Mouse (Mus musculus): Measurements from ENCODE around the gene Slc3a1. TPM values are rescaled to one million over a fixed set of nuclear protein-coding genes. Genes with fewer than 3 reads are reported as not detected.

Slc3a1 gene
- polyA plus RNA-seq, 1 experiment from 2014 or later, result 0.15 TPM

DNA sequence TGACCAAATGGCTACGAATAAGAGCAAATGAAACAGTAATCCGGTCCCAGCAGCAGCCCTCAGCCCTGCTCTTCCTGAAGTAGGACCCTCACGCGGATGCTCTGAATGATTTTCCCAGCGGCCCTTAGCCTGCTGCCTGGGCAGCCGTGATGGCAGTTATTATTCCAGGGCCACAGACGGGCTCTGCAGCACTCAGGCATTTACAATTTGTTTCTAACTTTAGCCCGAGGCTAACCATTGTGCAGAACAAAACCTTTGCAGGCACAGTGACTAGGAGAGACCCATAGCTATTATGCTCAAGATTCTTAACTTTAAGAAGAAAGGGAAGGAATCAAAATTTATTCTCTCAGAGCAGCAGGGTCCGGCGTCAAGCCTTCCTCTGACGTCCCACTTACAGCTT lies 44.2 kb downstream of the Slc3a1 start:
- Histone ChIP-seq H3K9me3 (ENCODE audit: control insufficient read depth, low read length) (no peaks in the 10 kb centered on the region), H3K27ac (replicated peaks in 1 of 2; ENCODE audit: control insufficient read depth in 1 of 2, insufficient read depth in 1 of 2, low read depth in 2 of 2, low read length in 2 of 2) (no peak overlapping the region), H3K36me3 (ENCODE audit: control insufficient read depth, insufficient read depth, low read length) (peaks cover 78% of the 10 kb centered on the region), H3K4me2 (ENCODE audit: low read length) (no peak overlapping the region), H3K27me3 (ENCODE audit: control insufficient read depth, insufficient read depth, low read length) (no peaks in the 10 kb centered on the region), H3K4me1 (ENCODE audit: control insufficient read depth in 2 of 2, insufficient read depth in 2 of 2, low read length in 2 of 2) (peaks cover 2 to 16% of the 10 kb centered on the region in 2 experiments; a peak in 3 of 4 replicates), H3K4me3 (ENCODE audit: control insufficient read depth in 1 of 2, insufficient read depth in 1 of 2, low read depth in 1 of 2, low read length in 2 of 2) (no peak overlapping the region), H3K9ac (ENCODE audit: low read length) (no peak overlapping the region)
- 50% methylated on average over 11 of the region's 11 CpGs for WGBS
- ATAC-seq (ENCODE audit: insufficient number of reproducible peaks, insufficient read depth, low FRiP score, low read depth), result no peak

GRCm38 (mm10) chr17:85073214-85073613 lies 45.0 kb downstream of the Slc3a1 start:
- peaks cover 80% of the 10 kb centered on the region for H3K36me3 ChIP-seq (ENCODE audit: control insufficient read depth, insufficient read depth, low read length)
- WGBS, result 38% methylated on average over 7 of the region's 7 CpGs

DNA sequence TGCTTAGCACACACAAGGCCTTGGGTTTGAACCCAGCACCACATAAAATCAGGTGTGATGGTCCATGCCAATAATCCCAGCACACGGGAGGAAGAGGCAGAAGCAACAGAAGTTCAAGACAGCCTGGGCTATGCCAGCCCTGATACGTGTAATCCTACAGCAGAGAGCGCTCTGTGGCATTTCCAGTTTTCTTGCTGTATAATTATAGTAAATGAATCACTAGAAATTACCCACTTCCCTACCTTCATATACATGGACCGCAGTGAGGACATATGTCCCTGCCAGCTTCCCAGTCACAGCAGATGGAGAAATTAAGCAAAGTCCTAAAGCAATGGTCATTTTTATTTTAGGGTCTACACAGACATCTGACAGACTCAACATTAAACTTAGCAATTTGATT lies 45.9 kb downstream of the Slc3a1 start:
- peaks cover 2 to 16% of the 10 kb centered on the region in 2 experiments; a peak in 3 of 4 replicates for H3K4me1 ChIP-seq (ENCODE audit: control insufficient read depth in 2 of 2, insufficient read depth in 2 of 2, low read length in 2 of 2)
- no peak overlapping the region for H3K4me2 ChIP-seq (ENCODE audit: low read length)
- H3K27ac ChIP-seq (replicated peaks in 1 of 2; ENCODE audit: control insufficient read depth in 1 of 2, insufficient read depth in 1 of 2, low read depth in 2 of 2, low read length in 2 of 2), result no peak overlapping the region
- WGBS, result 92% methylated on average over 4 of the region's 4 CpGs
- no peak for ATAC-seq (ENCODE audit: insufficient number of reproducible peaks, insufficient read depth, low FRiP score, low read depth)
- H3K27me3 ChIP-seq (ENCODE audit: control insufficient read depth, insufficient read depth, low read length), result no peaks in the 10 kb centered on the region
- H3K4me3 ChIP-seq (ENCODE audit: control insufficient read depth in 1 of 2, insufficient read depth in 1 of 2, low read depth in 1 of 2, low read length in 2 of 2), result no peak overlapping the region
- H3K9me3 ChIP-seq (ENCODE audit: control insufficient read depth, low read length), result no peaks in the 10 kb centered on the region
- H3K9ac ChIP-seq (ENCODE audit: low read length), result no peak overlapping the region
- peaks cover 79% of the 10 kb centered on the region for H3K36me3 ChIP-seq (ENCODE audit: control insufficient read depth, insufficient read depth, low read length)

More at GRCm38 (mm10) chr17:85073214-85073613, 45.0 kb downstream of the Slc3a1 start:
- Histone ChIP-seq H3K4me1 (ENCODE audit: control insufficient read depth in 2 of 2, insufficient read depth in 2 of 2, low read length in 2 of 2) (peaks cover 2 to 16% of the 10 kb centered on the region in 2 experiments; a peak in 3 of 4 replicates), H3K27me3 (ENCODE audit: control insufficient read depth, insufficient read depth, low read length) (no peaks in the 10 kb centered on the region), H3K9me3 (ENCODE audit: control insufficient read depth, low read length) (no peaks in the 10 kb centered on the region), H3K27ac (replicated peaks in 1 of 2; ENCODE audit: control insufficient read depth in 1 of 2, insufficient read depth in 1 of 2, low read depth in 2 of 2, low read length in 2 of 2) (no peak overlapping the region), H3K9ac (ENCODE audit: low read length) (no peak overlapping the region), H3K4me2 (ENCODE audit: low read length) (no peak overlapping the region), H3K4me3 (ENCODE audit: control insufficient read depth in 1 of 2, insufficient read depth in 1 of 2, low read depth in 1 of 2, low read length in 2 of 2) (no peak overlapping the region)
- no peak for ATAC-seq (ENCODE audit: insufficient number of reproducible peaks, insufficient read depth, low FRiP score, low read depth)

- WGBS, result 93% methylated on average over 3 of the region's 3 CpGs
- Histone ChIP-seq H3K27ac (replicated peaks in 1 of 2; ENCODE audit: control insufficient read depth in 1 of 2, insufficient read depth in 1 of 2, low read depth in 2 of 2, low read length in 2 of 2) (no peak overlapping the region), H3K4me1 (ENCODE audit: control insufficient read depth in 2 of 2, insufficient read depth in 2 of 2, low read length in 2 of 2) (no peaks in the 10 kb centered on the region), H3K4me2 (ENCODE audit: low read length) (no peak overlapping the region), H3K27me3 (ENCODE audit: control insufficient read depth, insufficient read depth, low read length) (no peaks in the 10 kb centered on the region), H3K9ac (ENCODE audit: low read length) (no peak overlapping the region), H3K36me3 (ENCODE audit: control insufficient read depth, insufficient read depth, low read length) (peaks cover 79% of the 10 kb centered on the region), H3K9me3 (ENCODE audit: control insufficient read depth, low read length) (no peaks in the 10 kb centered on the region), H3K4me3 (ENCODE audit: control insufficient read depth in 1 of 2, insufficient read depth in 1 of 2, low read depth in 1 of 2, low read length in 2 of 2) (no peak overlapping the region)
- ATAC-seq (ENCODE audit: insufficient number of reproducible peaks, insufficient read depth, low FRiP score, low read depth), result no peak
Measured at GRCm38 (mm10) chr17:85079276-85079675, 51.1 kb downstream of the Slc3a1 start.

GRCm38 (mm10) chr17:85080781-85081180 lies 52.6 kb downstream of the Slc3a1 start:
- Histone ChIP-seq H3K9me3 (ENCODE audit: control insufficient read depth, low read length) (no peaks in the 10 kb centered on the region), H3K4me2 (ENCODE audit: low read length) (no peak overlapping the region), H3K4me3 (ENCODE audit: control insufficient read depth in 1 of 2, insufficient read depth in 1 of 2, low read depth in 1 of 2, low read length in 2 of 2) (no peak overlapping the region), H3K27me3 (ENCODE audit: control insufficient read depth, insufficient read depth, low read length) (no peaks in the 10 kb centered on the region), H3K27ac (replicated peaks in 1 of 2; ENCODE audit: control insufficient read depth in 1 of 2, insufficient read depth in 1 of 2, low read depth in 2 of 2, low read length in 2 of 2) (no peak overlapping the region), H3K36me3 (ENCODE audit: control insufficient read depth, insufficient read depth, low read length) (peaks cover 64% of the 10 kb centered on the region), H3K9ac (ENCODE audit: low read length) (no peak overlapping the region), H3K4me1 (ENCODE audit: control insufficient read depth in 2 of 2, insufficient read depth in 2 of 2, low read length in 2 of 2) (peaks cover 0 to 6% of the 10 kb centered on the region in 2 experiments; a peak in 3 of 4 replicates)
- 89% methylated on average over 11 of the region's 11 CpGs for WGBS
- ATAC-seq (ENCODE audit: insufficient number of reproducible peaks, insufficient read depth, low FRiP score, low read depth), result no peak

- no peaks in the 10 kb centered on the region for H3K27me3 ChIP-seq (ENCODE audit: control insufficient read depth, insufficient read depth, low read length)
- no peak overlapping the region for H3K4me3 ChIP-seq (ENCODE audit: control insufficient read depth in 1 of 2, insufficient read depth in 1 of 2, low read depth in 1 of 2, low read length in 2 of 2)
- H3K4me2 ChIP-seq (ENCODE audit: low read length), result no peak overlapping the region
- H3K4me1 ChIP-seq (ENCODE audit: control insufficient read depth in 2 of 2, insufficient read depth in 2 of 2, low read length in 2 of 2), result peaks cover 7 to 29% of the 10 kb centered on the region in 2 experiments
- H3K9ac ChIP-seq (ENCODE audit: low read length), result no peak overlapping the region
- H3K9me3 ChIP-seq (ENCODE audit: control insufficient read depth, low read length), result no peaks in the 10 kb centered on the region
- H3K36me3 ChIP-seq (ENCODE audit: control insufficient read depth, insufficient read depth, low read length), result peaks cover 23% of the 10 kb centered on the region
- ATAC-seq (ENCODE audit: insufficient number of reproducible peaks, insufficient read depth, low FRiP score, low read depth), result no peak
- no peak overlapping the region for H3K27ac ChIP-seq (replicated peaks in 1 of 2; ENCODE audit: control insufficient read depth in 1 of 2, insufficient read depth in 1 of 2, low read depth in 2 of 2, low read length in 2 of 2)
- 57% methylated on average over 2 of the region's 2 CpGs for WGBS
Measured at GRCm38 (mm10) chr17:85085335-85085734, 57.2 kb downstream of the Slc3a1 start.

DNA sequence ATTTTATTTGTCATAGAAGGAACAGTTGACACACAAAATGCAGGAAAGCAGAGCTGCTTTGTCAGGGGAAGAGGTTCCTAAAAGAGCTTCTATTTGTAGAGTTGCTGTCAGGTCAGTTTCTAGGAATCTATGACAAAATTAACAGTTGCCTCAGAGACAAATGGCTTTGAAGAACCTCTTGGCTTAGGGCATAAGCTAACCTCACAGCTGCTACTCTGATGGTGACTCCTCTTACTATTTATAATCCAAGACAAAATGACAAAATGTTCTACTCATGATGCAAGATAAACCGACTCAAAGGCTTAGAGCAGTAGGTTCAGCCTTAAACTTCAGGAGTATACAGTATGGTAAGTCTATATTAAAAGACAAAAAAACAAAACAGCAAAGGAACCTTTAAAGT lies 58.3 kb downstream of the Slc3a1 start:
- Histone ChIP-seq H3K27ac (replicated peaks in 1 of 2; ENCODE audit: control insufficient read depth in 1 of 2, insufficient read depth in 1 of 2, low read depth in 2 of 2, low read length in 2 of 2) (peak overlapping the region in 1 of 2 experiments; percentile 47; a peak in 2 of 4 replicates), H3K36me3 (ENCODE audit: control insufficient read depth, insufficient read depth, low read length) (peaks cover 11% of the 10 kb centered on the region; the same call in 1 of the 2 replicates), H3K4me3 (ENCODE audit: control insufficient read depth in 1 of 2, insufficient read depth in 1 of 2, low read depth in 1 of 2, low read length in 2 of 2) (no peak overlapping the region), H3K9me3 (ENCODE audit: control insufficient read depth, low read length) (no peaks in the 10 kb centered on the region), H3K4me1 (ENCODE audit: control insufficient read depth in 2 of 2, insufficient read depth in 2 of 2, low read length in 2 of 2) (peaks cover 7 to 33% of the 10 kb centered on the region in 2 experiments), H3K4me2 (ENCODE audit: low read length) (no peak overlapping the region), H3K9ac (ENCODE audit: low read length) (no peak overlapping the region), H3K27me3 (ENCODE audit: control insufficient read depth, insufficient read depth, low read length) (no peaks in the 10 kb centered on the region)
- ATAC-seq (ENCODE audit: insufficient number of reproducible peaks, insufficient read depth, low FRiP score, low read depth), result no peak
- 57% methylated on average over 1 of the region's 1 CpGs for WGBS

- no peak overlapping the region for H3K4me3 ChIP-seq (ENCODE audit: control insufficient read depth in 1 of 2, insufficient read depth in 1 of 2, low read depth in 1 of 2, low read length in 2 of 2)
- H3K4me1 ChIP-seq (ENCODE audit: control insufficient read depth in 2 of 2, insufficient read depth in 2 of 2, low read length in 2 of 2), result peaks cover 7 to 36% of the 10 kb centered on the region in 2 experiments
- peak overlapping the region; percentile 8; the same call in 1 of the 2 replicates for H3K4me2 ChIP-seq (ENCODE audit: low read length)
- WGBS, result 57% methylated on average over 5 of the region's 5 CpGs
- no peaks in the 10 kb centered on the region for H3K9me3 ChIP-seq (ENCODE audit: control insufficient read depth, low read length)
- ATAC-seq (ENCODE audit: insufficient number of reproducible peaks, insufficient read depth, low FRiP score, low read depth), result no peak
- H3K36me3 ChIP-seq (ENCODE audit: control insufficient read depth, insufficient read depth, low read length), result 0 out of 2 replicates have a peak, but pooled peaks cover 3% of the 10 kb centered on the region
- H3K27ac ChIP-seq (replicated peaks in 1 of 2; ENCODE audit: control insufficient read depth in 1 of 2, insufficient read depth in 1 of 2, low read depth in 2 of 2, low read length in 2 of 2), result peak overlapping the region; percentile 38 to 70; a peak in 3 of 4 replicates
- no peaks in the 10 kb centered on the region for H3K27me3 ChIP-seq (ENCODE audit: control insufficient read depth, insufficient read depth, low read length)
- H3K9ac ChIP-seq (ENCODE audit: low read length), result peak overlapping the region; percentile 1; the same call in 1 of the 2 replicates
Measured at GRCm38 (mm10) chr17:85087591-85087990, 59.4 kb downstream of the Slc3a1 start.

Measured in heart, embryonic 14.5 days (tissue).